In genomic region chr8:46840390-46840789, GRCm38 (mm10) we compare ENCODE assay signal across 27 mouse cellular contexts.
A peak's percentile ranks its signal among the peaks of the same experiment; 100 is the strongest.
DNase-seq lines count a peak whose midpoint lies in the region; ATAC-seq and TF ChIP-seq lines count a peak whose summit lies in the region.
"Had no signal": no experiment of that assay in that cellular context is flagged by ENCODE, and none has a peak within 500 bp of the region (broad histone marks: within the 10 kb centered on the region; RNA-seq: fewer than 3 reads in every experiment).

No protein-coding gene starts in this region.

- H3K4me3 ChIP-seq in layer of hippocampus, adult 2 months: no peak overlapping the region
- no peak overlapping the region for H3K4me3 ChIP-seq in MEL (ENCODE audit: control insufficient read depth in 1 of 2, insufficient read depth in 1 of 2, low read depth in 2 of 2, low read length in 2 of 2)
- no peak overlapping the region for H3K4me3 ChIP-seq in bone marrow macrophage, adult 2 months (ENCODE audit: insufficient read depth, low read length)
- H3K4me3 ChIP-seq in midbrain, embryonic 16.5 days (ENCODE audit: low read depth, low read length): no peak overlapping the region
- H3K4me3 ChIP-seq: embryonic facial prominence, embryonic 13.5 days; embryonic facial prominence, embryonic 15.5 days; erythroblast, embryonic 14.5 days; forebrain, embryonic 10.5 days; forebrain, embryonic 12.5 days had no signal

- no peaks in the 10 kb centered on the region for H3K27me3 ChIP-seq in MEL (ENCODE audit: control insufficient read depth in 1 of 2, insufficient read depth in 2 of 2, low read length in 2 of 2)
- no peaks in the 10 kb centered on the region for H3K27me3 ChIP-seq in midbrain, embryonic 16.5 days (ENCODE audit: control insufficient read depth, insufficient read depth, low read depth, low read length)
- H3K27me3 ChIP-seq: embryonic facial prominence, embryonic 13.5 days; embryonic facial prominence, embryonic 15.5 days; forebrain, embryonic 12.5 days; Patski had no signal

- TF ChIP-seq RAD21 in MEL (IDR thresholded peaks at IDR 0.05; ENCODE audit: low read depth, low read length): no peak

- no peak overlapping the region for H3K9ac ChIP-seq in MEL (ENCODE audit: control insufficient read depth, low read depth, low read length, poor library complexity, severe bottlenecking)
- H3K9ac ChIP-seq in midbrain, embryonic 16.5 days (ENCODE audit: low read depth, low read length): no peak overlapping the region
- H3K9ac ChIP-seq: embryonic facial prominence, embryonic 13.5 days; embryonic facial prominence, embryonic 15.5 days; forebrain, embryonic 12.5 days had no signal

- H3K4me1 ChIP-seq in MEL (ENCODE audit: control insufficient read depth in 1 of 2, insufficient read depth in 2 of 2, low read length in 2 of 2): peaks cover 23 to 35% of the 10 kb centered on the region in 2 experiments
- peaks cover 56% of the 10 kb centered on the region for H3K4me1 ChIP-seq in bone marrow macrophage, adult 2 months (ENCODE audit: control insufficient read depth, insufficient read depth, low read length)
- no peaks in the 10 kb centered on the region for H3K4me1 ChIP-seq in midbrain, embryonic 16.5 days (ENCODE audit: control insufficient read depth, insufficient read depth, low read length)
- H3K4me1 ChIP-seq: forebrain, embryonic 12.5 days had no signal

- H3K79me2 ChIP-seq in MEL (ENCODE audit: control insufficient read depth, insufficient read depth, low read length, poor library complexity): no peaks in the 10 kb centered on the region

- WGBS in midbrain, embryonic 16.5 days: 94% methylated on average over 4 of the region's 4 CpGs

- H3K36me3 ChIP-seq in MEL (ENCODE audit: control insufficient read depth in 1 of 2, insufficient read depth in 2 of 2, low read length in 2 of 2): peaks cover 10 to 31% of the 10 kb centered on the region in 2 experiments
- 0 out of 2 replicates have a peak, but pooled peaks cover 2% of the 10 kb centered on the region for H3K36me3 ChIP-seq in midbrain, embryonic 16.5 days (ENCODE audit: control insufficient read depth, insufficient read depth, low read length)
- H3K36me3 ChIP-seq: forebrain, embryonic 12.5 days had no signal

- peak; percentile 74 for DNase-seq in heart, adult 11 months
- DNase-seq in heart, adult 18-20 months: no peak
- DNase-seq in layer of hippocampus, adult 2 months (ENCODE audit: low spot score in 2 of 2): no peak
- DNase-seq in layer of hippocampus, adult 11-12 months (ENCODE audit: low spot score): no peak
- DNase-seq in MEL (ENCODE audit: low read depth, low spot score): no peak
- no peak for DNase-seq in retina, postnatal 1 day
- DNase-seq: adrenal gland, adult 8-10 months; adrenal gland, postnatal 14 days; adrenal gland, postnatal 36 days; cerebellum, adult 11 months; cerebellum, adult 18-20 months; cerebellum, adult 8-10 months; cerebellum, adult 9-11 months; cerebellum, postnatal 14 days; cerebellum, postnatal 36 days; embryo, embryonic 11 days had no signal

- H3K4me2 ChIP-seq in midbrain, embryonic 16.5 days (ENCODE audit: low read length): no peak overlapping the region
- H3K4me2 ChIP-seq: embryonic facial prominence, embryonic 13.5 days; embryonic facial prominence, embryonic 15.5 days; forebrain, embryonic 12.5 days had no signal

- TF ChIP-seq CTCF in layer of hippocampus, adult 2 months (conservative IDR thresholded peaks at IDR 0.05): no peak
- TF ChIP-seq CTCF in MEL (IDR thresholded peaks at IDR 0.05 in 2 of 3, conservative IDR thresholded peaks at IDR 0.05 in 1 of 3; ENCODE audit: control insufficient read depth in 1 of 3, insufficient read depth in 1 of 3, low read depth in 2 of 3, low read length in 3 of 3, poor library complexity in 1 of 3, severe bottlenecking in 1 of 3): no peak
- no peak for TF ChIP-seq CTCF in bone marrow macrophage, adult 2 months (IDR thresholded peaks at IDR 0.05; ENCODE audit: low read depth, low read length)

- no peaks in the 10 kb centered on the region for H3K9me3 ChIP-seq in MEL (replicated peaks; ENCODE audit: insufficient read depth, low read length)
- H3K9me3 ChIP-seq in midbrain, embryonic 16.5 days (replicated peaks; ENCODE audit: control insufficient read depth, low read length, poor library complexity, severe bottlenecking): no peaks in the 10 kb centered on the region
- H3K9me3 ChIP-seq: embryonic facial prominence, embryonic 13.5 days; embryonic facial prominence, embryonic 15.5 days; forebrain, embryonic 10.5 days; forebrain, embryonic 12.5 days had no signal

- no peak for TF ChIP-seq POLR2A in MEL (IDR thresholded peaks at IDR 0.05; ENCODE audit: control insufficient read depth in 1 of 2, insufficient read depth in 1 of 2, low read depth in 1 of 2, low read length in 2 of 2, poor library complexity in 1 of 2)
- no peak for TF ChIP-seq POLR2A in bone marrow macrophage, adult 2 months (IDR thresholded peaks at IDR 0.05; ENCODE audit: borderline replicate concordance, low read depth, low read length)

- peak overlapping the region; percentile 2; the same call in 1 of the 2 replicates for H3K27ac ChIP-seq in layer of hippocampus, adult 2 months
- peak overlapping the region; percentile 27; the same call in 1 of the 2 replicates for H3K27ac ChIP-seq in MEL (ENCODE audit: control insufficient read depth, low read depth, low read length)
- H3K27ac ChIP-seq in bone marrow macrophage, adult 2 months (ENCODE audit: insufficient read depth, low read depth, low read length): peak overlapping the region; percentile 6; the same call in 1 of the 2 replicates
- H3K27ac ChIP-seq in midbrain, embryonic 16.5 days (ENCODE audit: low read length): no peak overlapping the region
- H3K27ac ChIP-seq: embryonic facial prominence, embryonic 13.5 days; embryonic facial prominence, embryonic 15.5 days; forebrain, embryonic 10.5 days; forebrain, embryonic 12.5 days had no signal

- no peak for ATAC-seq in midbrain, embryonic 16.5 days
- ATAC-seq: activated CD4-positive, CD25-positive, alpha-beta regulatory T cell, adult 4 months; forebrain, embryonic 14.5 days; forebrain, embryonic 16.5 days; Patski had no signal

- TF ChIP-seq EP300 in MEL (IDR thresholded peaks at IDR 0.05; ENCODE audit: low read depth in 1 of 2, low read length in 2 of 2): peak; percentile 46 to 79; a peak in 3 of 4 replicates

TF ChIP-seq in MEL, 35 proteins besides CTCF, POLR2A, EP300 and RAD21:
- TF ChIP-seq GATA1 (IDR thresholded peaks at IDR 0.05; ENCODE audit: low read depth, low read length) (0 out of 2 replicates have a peak, but pooled peaks have one; percentile 37), RCOR1 (IDR thresholded peaks at IDR 0.05; ENCODE audit: low read depth, low read length) (peak; percentile 50; the same call in 1 of the 2 replicates), ZNF384 (IDR thresholded peaks at IDR 0.05; ENCODE audit: low read depth, low read length) (no peak), TCF12 (IDR thresholded peaks at IDR 0.05; ENCODE audit: low read depth, low read length) (peak; percentile 37; the same call in 1 of the 2 replicates), MYB (IDR thresholded peaks at IDR 0.05; ENCODE audit: low read depth, low read length) (peak; percentile 67), USF1 (IDR thresholded peaks at IDR 0.05; ENCODE audit: low read depth, low read length) (no peak), KAT2A (conservative IDR thresholded peaks at IDR 0.05; ENCODE audit: low read depth, low read length) (no peak)
TF ChIP-seq in MEL: peak in this region for 4.
